Mouse (Mus musculus): ENCODE measurements around the gene Speg. TPM values are rescaled to one million over a fixed set of nuclear protein-coding genes. Genes with fewer than 3 reads are reported as not detected.

Speg gene
- polyA plus RNA-seq, 1 experiment from 2014 or later: 8.3 TPM

- WGBS: 4% methylated on average over 20 of the region's 20 CpGs
Observed at GRCm38 (mm10) chr1:75421794-75422193, 46.7 kb downstream of the Speg start.

GRCm38 (mm10) chr1:75422216-75422822 is 47.2 kb downstream of the Speg start:
- H3K27ac ChIP-seq (ENCODE audit: low read depth, low read length): no peak overlapping the region
- H3K36me3 ChIP-seq (ENCODE audit: control insufficient read depth, insufficient read depth, low read length): no peaks in the 10 kb centered on the region
- DNase-seq (ENCODE audit: low spot score) (no peak), ATAC-seq (no peak)
- H3K9ac ChIP-seq (ENCODE audit: low read length): peak overlapping the region; percentile 45
- WGBS: 2% methylated on average over 31 of the region's 32 CpGs
- H3K4me1 ChIP-seq (ENCODE audit: control insufficient read depth, insufficient read depth, low read length): peaks cover 11% of the 10 kb centered on the region
- peaks cover 50% of the 10 kb centered on the region for H3K27me3 ChIP-seq (replicated peaks; ENCODE audit: control insufficient read depth, insufficient read depth, low read length)
- peak overlapping the region; percentile 55 for H3K4me2 ChIP-seq (ENCODE audit: low read length)
- no peaks in the 10 kb centered on the region for H3K9me3 ChIP-seq (replicated peaks; ENCODE audit: control insufficient read depth, low read length)
- H3K4me3 ChIP-seq (ENCODE audit: low read depth, low read length): peak overlapping the region; percentile 28

More at GRCm38 (mm10) chr1:75421794-75422193, 46.7 kb downstream of the Speg start:
- DNase-seq (ENCODE audit: low spot score) (no peak), ATAC-seq (no peak)
- no peak overlapping the region; the same call in 1 of the 2 replicates for H3K9ac ChIP-seq (ENCODE audit: low read length)
- peaks cover 11% of the 10 kb centered on the region for H3K4me1 ChIP-seq (ENCODE audit: control insufficient read depth, insufficient read depth, low read length)
- H3K27ac ChIP-seq (ENCODE audit: low read depth, low read length): no peak overlapping the region
- H3K4me2 ChIP-seq (ENCODE audit: low read length): 0 out of 2 replicates have a peak overlapping the region, but pooled peaks have one; percentile 55
- H3K36me3 ChIP-seq (ENCODE audit: control insufficient read depth, insufficient read depth, low read length): no peaks in the 10 kb centered on the region
- 0 out of 2 replicates have a peak overlapping the region, but pooled peaks have one; percentile 28 for H3K4me3 ChIP-seq (ENCODE audit: low read depth, low read length)
- H3K27me3 ChIP-seq (replicated peaks; ENCODE audit: control insufficient read depth, insufficient read depth, low read length): peaks cover 50% of the 10 kb centered on the region
- H3K9me3 ChIP-seq (replicated peaks; ENCODE audit: control insufficient read depth, low read length): no peaks in the 10 kb centered on the region

- peak overlapping the region; percentile 45 for H3K9ac ChIP-seq (ENCODE audit: low read length)
- 1% methylated on average over 56 of the region's 71 CpGs for WGBS
- H3K36me3 ChIP-seq (ENCODE audit: control insufficient read depth, insufficient read depth, low read length): no peaks in the 10 kb centered on the region
- H3K27ac ChIP-seq (ENCODE audit: low read depth, low read length): no peak overlapping the region
- DNase-seq (ENCODE audit: low spot score): no peak
- peaks cover 11% of the 10 kb centered on the region for H3K4me1 ChIP-seq (ENCODE audit: control insufficient read depth, insufficient read depth, low read length)
- ATAC-seq: peak; percentile 42
- no peaks in the 10 kb centered on the region for H3K9me3 ChIP-seq (replicated peaks; ENCODE audit: control insufficient read depth, low read length)
- H3K4me2 ChIP-seq (ENCODE audit: low read length): peak overlapping the region; percentile 55
- H3K27me3 ChIP-seq (replicated peaks; ENCODE audit: control insufficient read depth, insufficient read depth, low read length): peaks cover 50% of the 10 kb centered on the region
- peak overlapping the region; percentile 28 for H3K4me3 ChIP-seq (ENCODE audit: low read depth, low read length)
Observed at GRCm38 (mm10) chr1:75422823-75423471, 47.9 kb downstream of the Speg start.

- H3K4me2 ChIP-seq (ENCODE audit: low read length): no peak overlapping the region
- H3K36me3 ChIP-seq (ENCODE audit: control insufficient read depth, insufficient read depth, low read length): no peaks in the 10 kb centered on the region
- no peak overlapping the region for H3K9ac ChIP-seq (ENCODE audit: low read length)
- no peak overlapping the region for H3K4me3 ChIP-seq (ENCODE audit: low read depth, low read length)
- ATAC-seq (no peak), DNase-seq (ENCODE audit: low spot score) (no peak)
- peaks cover 50% of the 10 kb centered on the region for H3K27me3 ChIP-seq (replicated peaks; ENCODE audit: control insufficient read depth, insufficient read depth, low read length)
- H3K9me3 ChIP-seq (replicated peaks; ENCODE audit: control insufficient read depth, low read length): no peaks in the 10 kb centered on the region
- 22% methylated on average over 11 of the region's 11 CpGs for WGBS
- H3K27ac ChIP-seq (ENCODE audit: low read depth, low read length): no peak overlapping the region
- peaks cover 11% of the 10 kb centered on the region for H3K4me1 ChIP-seq (ENCODE audit: control insufficient read depth, insufficient read depth, low read length)
Observed at GRCm38 (mm10) chr1:75423780-75424390, 48.8 kb downstream of the Speg start.

GRCm38 (mm10) chr1:75425796-75426471 is 50.8 kb downstream of the Speg start:
- no peak for ATAC-seq
- no peak overlapping the region for H3K4me3 ChIP-seq (ENCODE audit: low read depth, low read length)
- DNase-seq (ENCODE audit: low spot score): peak; percentile 71
- no peaks in the 10 kb centered on the region for H3K36me3 ChIP-seq (ENCODE audit: control insufficient read depth, insufficient read depth, low read length)
- no peak overlapping the region for H3K27ac ChIP-seq (ENCODE audit: low read depth, low read length)
- no peaks in the 10 kb centered on the region for H3K9me3 ChIP-seq (replicated peaks; ENCODE audit: control insufficient read depth, low read length)
- WGBS: 38% methylated on average over 10 of the region's 10 CpGs
- H3K4me2 ChIP-seq (ENCODE audit: low read length): no peak overlapping the region
- H3K4me1 ChIP-seq (ENCODE audit: control insufficient read depth, insufficient read depth, low read length): peaks cover 11% of the 10 kb centered on the region
- peaks cover 42% of the 10 kb centered on the region for H3K27me3 ChIP-seq (replicated peaks; ENCODE audit: control insufficient read depth, insufficient read depth, low read length)
- H3K9ac ChIP-seq (ENCODE audit: low read length): no peak overlapping the region

GRCm38 (mm10) chr1:75435475-75436328 is 60.6 kb downstream of the Speg start, which contains the start of gene Gmppa:
Gmppa (plus strand) TSS chr1:75435930.
- Histone ChIP-seq H3K9me3 (replicated peaks; ENCODE audit: control insufficient read depth, low read length) (no peaks in the 10 kb centered on the region), H3K4me1 (ENCODE audit: control insufficient read depth, insufficient read depth, low read length) (peaks cover 5% of the 10 kb centered on the region), H3K4me2 (ENCODE audit: low read length) (peak within 1 kb of the TSS; percentile 66), H3K27me3 (replicated peaks; ENCODE audit: control insufficient read depth, insufficient read depth, low read length) (no peaks in the 10 kb centered on the region), H3K36me3 (ENCODE audit: control insufficient read depth, insufficient read depth, low read length) (no peaks in the 10 kb centered on the region), H3K27ac (ENCODE audit: low read depth, low read length) (0 out of 2 replicates have a peak within 1 kb of the TSS, but pooled peaks have one; percentile 27), H3K9ac (ENCODE audit: low read length) (peak within 1 kb of the TSS; percentile 79), H3K4me3 (ENCODE audit: low read depth, low read length) (peak within 1 kb of the TSS; percentile 55)
- ATAC-seq: peak; percentile 93
- 6% methylated on average over 28 of the region's 28 CpGs for WGBS
- peak; percentile 96 for DNase-seq (ENCODE audit: low spot score)

- 81% methylated on average over 8 of the region's 9 CpGs for WGBS
- Histone ChIP-seq H3K4me2 (ENCODE audit: low read length) (no peak overlapping the region), H3K36me3 (ENCODE audit: control insufficient read depth, insufficient read depth, low read length) (no peaks in the 10 kb centered on the region), H3K9ac (ENCODE audit: low read length) (no peak overlapping the region), H3K27ac (ENCODE audit: low read depth, low read length) (no peak overlapping the region), H3K4me3 (ENCODE audit: low read depth, low read length) (no peak overlapping the region), H3K4me1 (ENCODE audit: control insufficient read depth, insufficient read depth, low read length) (peaks cover 19% of the 10 kb centered on the region), H3K9me3 (replicated peaks; ENCODE audit: control insufficient read depth, low read length) (no peaks in the 10 kb centered on the region), H3K27me3 (replicated peaks; ENCODE audit: control insufficient read depth, insufficient read depth, low read length) (no peaks in the 10 kb centered on the region)
- no peak for DNase-seq (ENCODE audit: low spot score)
- ATAC-seq: no peak
Observed at GRCm38 (mm10) chr1:75438782-75439181, 63.7 kb downstream of the Speg start.

GRCm38 (mm10) chr1:75440661-75441060 is 65.6 kb downstream of the Speg start:
- Histone ChIP-seq H3K4me2 (ENCODE audit: low read length) (no peak overlapping the region), H3K27me3 (replicated peaks; ENCODE audit: control insufficient read depth, insufficient read depth, low read length) (no peaks in the 10 kb centered on the region), H3K4me3 (ENCODE audit: low read depth, low read length) (no peak overlapping the region), H3K9me3 (replicated peaks; ENCODE audit: control insufficient read depth, low read length) (no peaks in the 10 kb centered on the region), H3K36me3 (ENCODE audit: control insufficient read depth, insufficient read depth, low read length) (no peaks in the 10 kb centered on the region), H3K27ac (ENCODE audit: low read depth, low read length) (no peak overlapping the region), H3K9ac (ENCODE audit: low read length) (no peak overlapping the region), H3K4me1 (ENCODE audit: control insufficient read depth, insufficient read depth, low read length) (peaks cover 36% of the 10 kb centered on the region)
- ATAC-seq (no peak), DNase-seq (ENCODE audit: low spot score) (no peak)
- WGBS: 94% methylated on average over 7 of the region's 7 CpGs

All from forebrain, embryonic 14.5 days (tissue).